Mouse (Mus musculus) hematopoietic stem cell, adult 5-6 weeks (primary cell): ENCODE data around the gene Fcamr. TPM values are rescaled to one million over a fixed set of nuclear protein-coding genes. Genes with fewer than 3 reads are reported as not detected.

ENCODE experiments used
- ATAC-seq, 2 experiments: fragments of 125-278 bp in 1 of 2; replicated peaks in 1 of 2; 2 replicates each; pipeline ENCODE4 v1.8.0; 2016 to 2017; ENCODE audit warnings: inconsistent platforms in 2 of 2, mild to moderate bottlenecking in 2 of 2, moderate number of reproducible peaks in 2 of 2, low read depth in 1 of 2, moderate TSS enrichment in 1 of 2; ENCODE audit not compliant: low FRiP score in 2 of 2, poor library complexity in 2 of 2, severe bottlenecking in 2 of 2, insufficient read depth in 1 of 2, low TSS enrichment in 1 of 2
- total RNA-seq: library from RNA; stranded (forward); fragments of 172-1452, 232-1000 nt; gene quantifications from 2 replicates; pipeline ENCODE4 v1.2.3, GENCODE M21; 2017

Gene Fcamr
- total RNA-seq, 1 experiment from 2014 or later, result not detected

- ATAC-seq, result no peak
Measured at GRCm38 (mm10) chr1:130832230-130833149, 31.8 kb downstream of the Fcamr start.

GRCm38 (mm10) chr1:130835161-130835936, 34.6 kb downstream of the Fcamr start:
- no peak for ATAC-seq

- no peak for ATAC-seq
Measured at GRCm38 (mm10) chr1:130838288-130838687, 37.6 kb downstream of the Fcamr start.

- no peak for ATAC-seq
Measured at GRCm38 (mm10) chr1:130840599-130841379, 40.1 kb downstream of the Fcamr start.

GRCm38 (mm10) chr1:130841621-130842020, 40.9 kb downstream of the Fcamr start:
- no peak for ATAC-seq

- ATAC-seq, result no peak
Measured at GRCm38 (mm10) chr1:130844516-130844915, 43.8 kb downstream of the Fcamr start.

- ATAC-seq, result no peak
Measured at GRCm38 (mm10) chr1:130849530-130850214, 49.0 kb downstream of the Fcamr start.

GRCm38 (mm10) chr1:130850405-130850804, 49.7 kb downstream of the Fcamr start:
- no peak for ATAC-seq

- no peak for ATAC-seq
Measured at GRCm38 (mm10) chr1:130854819-130855218, 54.1 kb downstream of the Fcamr start.

- no peak for ATAC-seq
Measured at GRCm38 (mm10) chr1:130855723-130856122, 55.0 kb downstream of the Fcamr start.

GRCm38 (mm10) chr1:130857456-130857855, 56.8 kb downstream of the Fcamr start:
- no peak for ATAC-seq

GRCm38 (mm10) chr1:130864238-130864637, 63.5 kb downstream of the Fcamr start:
- peak; percentile 92 to 93 for ATAC-seq

Other genes starting within 250 kb of the Fcamr start
- gene Zp3r, start 171.3 kb upstream of the Fcamr start, total RNA-seq, result not detected in 2 replicates
- not detected in 2 replicates for gene C4bp, start 139.3 kb upstream of the Fcamr start, total RNA-seq
- not detected in 2 replicates for gene Gm29427, start 85.1 kb upstream of the Fcamr start, total RNA-seq
- gene Yod1, start 83.6 kb upstream of the Fcamr start, total RNA-seq, result 8.8 and 10.3 TPM in 2 replicates
- gene Pfkfb2, start 71.6 kb upstream of the Fcamr start, total RNA-seq, result 14.6 and 18.1 TPM in 2 replicates
- 0.30 TPM in 1 of 2 replicates, not detected in the other for gene AA986860, start 68.9 kb upstream of the Fcamr start, total RNA-seq
- not detected in 2 replicates for gene Pigr, start 25.8 kb downstream of the Fcamr start, total RNA-seq
- gene Fcmr, start 64.8 kb downstream of the Fcamr start, total RNA-seq, result not detected in 2 replicates
- gene Il24, start 86.6 kb downstream of the Fcamr start, total RNA-seq, result not detected in 2 replicates
- gene Il20, start 110.5 kb downstream of the Fcamr start, total RNA-seq, result not detected in 2 replicates
- gene Il19, start 139.2 kb downstream of the Fcamr start, total RNA-seq, result not detected in 2 replicates
- gene Il10, start 218.9 kb downstream of the Fcamr start, total RNA-seq, result 4.8 and 16.6 TPM in 2 replicates